Mouse (Mus musculus) heart, adult 2 months (tissue): ENCODE data around the gene Slc16a10. TPM values are rescaled to one million over a fixed set of nuclear protein-coding genes. Genes with fewer than 3 reads are reported as not detected.

Experiments
- DNase-seq, 2 experiments: peaks; one replicate each; pipeline ENCODE4 v3.0.0; 2021
- H3K27ac ChIP-seq: fragments of 200-600 bp; 2 replicates; pipeline ENCODE4 v1.8.1; 2022
- H3K27me3 ChIP-seq: fragments of 200-500 bp; 2 replicates; pipeline ENCODE4 v1.6.1; 2012; ENCODE audit warnings: mild to moderate bottlenecking, low read length, inconsistent platforms, mixed read lengths; ENCODE audit not compliant: control insufficient read depth, insufficient read depth
- H3K36me3 ChIP-seq: fragments of 200-500 bp; 2 replicates; pipeline ENCODE4 v1.6.1; 2012; ENCODE audit warnings: low read length, inconsistent platforms; ENCODE audit not compliant: control insufficient read depth, insufficient read depth
- H3K4me1 ChIP-seq: fragments of 200-500 bp; 2 replicates; pipeline ENCODE4 v1.6.1; 2011; ENCODE audit warnings: low read length; ENCODE audit not compliant: control insufficient read depth, insufficient read depth
- H3K4me3 ChIP-seq: fragments of 200-600 bp; 2 replicates; pipeline ENCODE4 v1.8.1; 2022
- H3K79me2 ChIP-seq: fragments of 200-500 bp; replicated peaks from 2 replicates; pipeline ENCODE4 v1.6.1; 2012; ENCODE audit warnings: mild to moderate bottlenecking, inconsistent platforms, low read length, moderate library complexity, mixed read lengths; ENCODE audit not compliant: control insufficient read depth, insufficient read depth
- H3K9ac ChIP-seq: fragments of 200-500 bp; 2 replicates; pipeline ENCODE4 v1.6.1; 2012; ENCODE audit warnings: low read depth, mild to moderate bottlenecking, control low read depth, inconsistent platforms, low read length, mixed read lengths
- CTCF ChIP-seq: fragments of 200-600 bp; IDR thresholded peaks from 2 replicates; pipeline ENCODE4 v1.8.1; 2022; ENCODE audit warnings: antibody characterized with exemption, mild to moderate bottlenecking, moderate library complexity
- EP300 ChIP-seq: fragments of 200-500 bp; IDR thresholded peaks from 2 replicates; pipeline ENCODE4 v1.6.1; 2011; ENCODE audit warnings: low read depth, low read length, control low read depth; ENCODE audit not compliant: insufficient read depth
- POLR2A ChIP-seq: fragments of 200-500 bp; IDR thresholded peaks from 2 replicates; pipeline ENCODE4 v1.6.1; 2011; ENCODE audit warnings: mild to moderate bottlenecking, low read depth, low read length, control low read depth; ENCODE audit not compliant: insufficient read depth
- WGBS: fragments of 180-500 bp; shearing (Covaris S2); methylation state at CpG from one replicate; pipeline ENCODE4 v1.1.7; 2018; 5-methylcytosine and 5-hydroxymethylcytosine counted together
- intact Hi-C: fragments of 180-260 bp; cut with DNase I; formaldehyde crosslinking; loops from one replicate; pipeline ENCODE4 v1.15.1; 2025
- polyA plus RNA-seq: library from polyadenylated mRNA; depleted of rRNA; stranded (reverse); fragments of >200 nt; gene quantifications from 2 replicates; pipeline ENCODE4 v1.2.3, GENCODE M21; 2012
- total RNA-seq, 2 experiments: library from RNA; stranded (reverse); gene quantifications; 2 replicates each; pipeline ENCODE4 v1.2.3; 2021

The Slc16a10 gene
- total and polyA plus RNA-seq, 3 experiments: 15.3 to 21.9 (median 21.0) TPM

DNA sequence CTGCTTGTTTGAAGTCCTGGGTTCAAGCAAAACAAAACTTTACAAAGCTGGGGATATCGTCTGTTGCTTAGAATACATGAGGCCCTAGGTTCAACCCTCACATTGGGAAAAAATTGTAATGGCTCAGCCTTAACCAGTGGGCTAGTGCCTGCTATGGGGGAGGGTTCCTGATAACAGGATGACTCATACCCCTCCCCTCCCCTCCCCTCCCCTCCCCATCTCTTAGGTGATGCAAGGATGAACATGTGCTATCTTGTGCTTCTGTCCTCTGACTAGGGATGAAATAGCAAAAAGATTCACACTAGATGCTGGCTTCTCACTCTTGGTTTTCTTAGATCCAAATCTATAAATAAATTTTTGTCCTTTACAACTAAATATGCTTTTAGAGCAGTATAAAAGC lies 2.8 kb upstream of the Slc16a10 start:
- no peak for DNase-seq
- H3K4me3 ChIP-seq: no peak overlapping the region
- no peaks in the 10 kb centered on the region for H3K79me2 ChIP-seq
- WGBS: 73% methylated on average over 1 of the region's 1 CpGs
- TF ChIP-seq POLR2A: no peak
- TF ChIP-seq CTCF: no peak
- H3K27ac ChIP-seq: no peak overlapping the region
- intact Hi-C loops: loop anchor here (5.0 kb wide), 2 partner anchors 67 to 78 kb away; no protein-coding TSS in a partner anchor
- no peak overlapping the region for H3K9ac ChIP-seq
- H3K27me3 ChIP-seq: no peaks in the 10 kb centered on the region
- H3K36me3 ChIP-seq: no peaks in the 10 kb centered on the region
- no peaks in the 10 kb centered on the region for H3K4me1 ChIP-seq

DNA sequence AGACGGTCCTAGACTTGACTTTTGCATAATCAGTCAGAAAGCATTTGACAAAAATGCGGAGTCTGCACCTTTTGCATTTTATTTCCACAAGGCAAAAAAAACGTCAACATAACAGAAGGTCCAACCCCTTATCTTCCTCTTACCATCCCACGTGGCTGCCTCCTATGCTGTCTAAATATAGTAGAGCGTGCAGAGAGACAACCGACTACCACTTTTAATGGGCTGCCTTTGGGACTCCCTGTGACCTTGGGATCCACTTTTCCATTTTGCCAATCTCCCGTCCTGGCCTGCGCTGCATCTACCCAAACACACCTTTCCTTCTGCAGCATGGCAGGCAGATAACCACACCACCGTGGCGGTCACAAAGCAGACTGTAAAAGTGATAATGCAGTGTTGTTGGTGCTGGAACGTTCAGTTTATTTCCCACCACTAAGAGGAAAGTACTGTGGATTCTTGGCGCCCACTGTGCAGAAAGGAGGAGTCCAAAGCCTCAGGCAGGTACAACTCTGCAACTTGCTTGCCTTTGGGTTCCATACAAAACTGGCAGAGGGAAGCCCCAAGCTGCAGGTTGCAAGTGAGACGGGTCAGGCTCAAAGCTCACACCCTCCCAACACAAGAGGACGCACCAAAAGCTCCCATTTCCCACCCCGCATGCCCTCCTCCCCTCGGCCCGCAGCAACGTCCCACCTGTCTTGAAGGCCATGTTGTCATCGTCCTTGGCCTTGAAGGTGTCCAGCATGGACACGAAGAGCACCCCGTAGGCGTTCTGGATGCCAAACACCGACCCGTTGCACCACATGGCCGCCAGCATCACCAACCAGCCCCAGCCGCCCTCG lies 824 bp downstream of the Slc16a10 start:
- H3K9ac ChIP-seq: peak overlapping the region; percentile 76
- H3K4me1 ChIP-seq: peaks cover 4% of the 10 kb centered on the region; the same call in 1 of the 2 replicates
- no peaks in the 10 kb centered on the region for H3K36me3 ChIP-seq
- H3K27me3 ChIP-seq: no peaks in the 10 kb centered on the region
- intact Hi-C loops: loop anchor here (5.0 kb wide), 2 partner anchors 71 to 74 kb away; no protein-coding TSS in a partner anchor
- 15% methylated on average over 27 of the region's 27 CpGs for WGBS
- peak overlapping the region; percentile 82 for H3K27ac ChIP-seq
- no peaks in the 10 kb centered on the region for H3K79me2 ChIP-seq
- TF ChIP-seq EP300 (0 out of 2 replicates have a peak, but pooled peaks have one; percentile 2), CTCF (no peak), POLR2A (0 out of 2 replicates have a peak, but pooled peaks have one; percentile 10)
- peak overlapping the region; percentile 56 for H3K4me3 ChIP-seq
- DNase-seq: peak; percentile 49 to 54

DNA sequence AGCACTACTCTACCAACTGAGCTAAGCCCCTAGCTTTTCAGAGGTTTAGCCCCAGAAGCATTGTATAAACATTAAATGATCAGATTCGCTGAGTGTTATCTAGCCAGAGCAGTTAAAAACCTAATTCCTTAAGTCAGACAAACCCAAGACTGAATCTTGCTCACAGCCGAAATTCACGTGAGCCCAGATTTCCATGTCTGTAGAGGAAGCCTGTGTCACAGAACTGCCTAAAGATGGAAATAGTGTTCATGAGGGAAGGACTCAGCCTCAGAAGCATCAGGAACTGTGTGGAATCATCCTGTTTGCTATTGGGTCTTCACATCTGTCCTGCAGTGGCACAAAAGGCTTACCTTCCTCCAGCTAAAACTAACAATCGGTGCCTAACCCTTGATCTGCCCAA lies 2.4 kb downstream of the Slc16a10 start:
- H3K36me3 ChIP-seq: no peaks in the 10 kb centered on the region
- TF ChIP-seq EP300: no peak
- no peak for TF ChIP-seq CTCF
- no peak for TF ChIP-seq POLR2A
- peaks cover 4% of the 10 kb centered on the region; the same call in 1 of the 2 replicates for H3K4me1 ChIP-seq
- H3K27me3 ChIP-seq: no peaks in the 10 kb centered on the region
- H3K9ac ChIP-seq: no peak overlapping the region
- DNase-seq: no peak
- no peaks in the 10 kb centered on the region for H3K79me2 ChIP-seq
- no peak overlapping the region for H3K4me3 ChIP-seq
- no peak overlapping the region for H3K27ac ChIP-seq
- intact Hi-C loops: loop anchor here (5.0 kb wide), 3 partner anchors 42 to 73 kb away; no protein-coding TSS in a partner anchor
- WGBS: 62% methylated on average over 4 of the region's 4 CpGs

DNA sequence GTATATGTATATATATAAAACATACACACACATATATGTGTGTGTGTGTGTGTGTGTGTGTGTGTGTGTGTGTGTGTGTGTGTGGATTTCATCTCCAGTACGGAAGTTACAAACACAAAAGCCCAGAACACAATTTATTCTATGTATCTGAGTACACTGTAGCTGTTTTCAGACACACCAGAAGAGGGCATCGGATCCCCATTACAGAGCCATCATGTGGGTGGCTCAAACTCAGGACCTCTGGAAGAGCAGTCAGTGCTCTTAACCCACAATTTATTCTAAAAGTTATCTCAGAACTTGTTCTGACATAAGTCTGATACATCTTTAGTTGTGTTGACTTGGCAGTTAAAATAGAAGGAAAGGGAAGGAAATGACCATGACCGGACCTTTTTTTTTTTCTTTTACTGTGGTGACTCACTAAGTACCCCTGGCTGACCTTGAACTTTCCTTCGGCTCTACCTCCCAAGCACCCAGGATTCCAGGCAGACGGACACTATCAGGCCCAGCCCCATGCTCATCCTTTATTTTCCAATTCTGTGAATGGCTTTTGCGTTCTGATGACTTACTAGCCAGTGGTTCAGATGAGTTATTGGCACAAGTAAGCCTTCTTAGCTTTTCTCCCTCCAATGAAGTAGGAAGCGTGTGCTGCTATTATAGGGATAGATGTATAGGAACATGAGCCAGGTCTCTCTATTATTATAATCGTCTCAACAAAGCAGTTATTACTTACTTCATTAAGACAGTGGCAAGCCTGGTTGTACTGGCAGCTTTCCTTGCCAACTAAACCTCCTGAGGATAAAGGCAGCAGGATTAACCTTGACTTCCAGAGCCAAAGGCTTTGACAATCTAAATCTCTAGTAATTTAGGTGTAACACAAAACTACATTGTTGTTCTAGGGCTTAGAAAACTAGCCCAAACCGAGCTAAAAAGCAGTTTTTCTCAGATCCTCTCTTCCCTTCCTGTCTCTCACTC lies 6.0 kb downstream of the Slc16a10 start:
- Histone ChIP-seq H3K27me3 (no peaks in the 10 kb centered on the region), H3K4me1 (peaks cover 4% of the 10 kb centered on the region; the same call in 1 of the 2 replicates), H3K27ac (no peak overlapping the region), H3K4me3 (no peak overlapping the region), H3K9ac (no peak overlapping the region), H3K79me2 (no peaks in the 10 kb centered on the region), H3K36me3 (no peaks in the 10 kb centered on the region)
- DNase-seq: no peak
- intact Hi-C loops: loop anchor here (5.0 kb wide), 1 partner anchor 39 kb away; no protein-coding TSS in a partner anchor
- TF ChIP-seq CTCF: no peak
- TF ChIP-seq EP300: no peak
- TF ChIP-seq POLR2A: no peak
- 47% methylated on average over 9 of the region's 9 CpGs for WGBS

GRCm38 (mm10) chr10:40134906-40135305 lies 7.2 kb downstream of the Slc16a10 start:
- no peak for DNase-seq
- Histone ChIP-seq H3K27me3 (no peaks in the 10 kb centered on the region), H3K9ac (no peak overlapping the region), H3K4me1 (peaks cover 4% of the 10 kb centered on the region; the same call in 1 of the 2 replicates), H3K27ac (no peak overlapping the region), H3K36me3 (no peaks in the 10 kb centered on the region), H3K79me2 (no peaks in the 10 kb centered on the region), H3K4me3 (no peak overlapping the region)
- intact Hi-C loops: loop anchor here (5.0 kb wide), 1 partner anchor 38 kb away; no protein-coding TSS in a partner anchor
- WGBS: 82% methylated on average over 6 of the region's 6 CpGs
- no peak for TF ChIP-seq CTCF
- no peak for TF ChIP-seq POLR2A
- no peak for TF ChIP-seq EP300
